Mouse (Mus musculus) gonadal fat pad, adult 2 months (tissue): ENCODE measurements around the gene Wdr70. TPM values are rescaled to one million over a fixed set of nuclear protein-coding genes. Genes with fewer than 3 reads are reported as not detected.

Source experiments
- DNase-seq: peaks from one replicate; pipeline ENCODE4 v3.0.0-alpha.2; 2012; ENCODE audit warnings: low read depth
- polyA plus RNA-seq: library from polyadenylated mRNA; depleted of rRNA; stranded (reverse); fragments of >200 nt; gene quantifications from 2 replicates; pipeline ENCODE4 v1.2.3, GENCODE M21; 2012

Gene Wdr70
- polyA plus RNA-seq, 1 experiment: 10.3 TPM

DNA sequence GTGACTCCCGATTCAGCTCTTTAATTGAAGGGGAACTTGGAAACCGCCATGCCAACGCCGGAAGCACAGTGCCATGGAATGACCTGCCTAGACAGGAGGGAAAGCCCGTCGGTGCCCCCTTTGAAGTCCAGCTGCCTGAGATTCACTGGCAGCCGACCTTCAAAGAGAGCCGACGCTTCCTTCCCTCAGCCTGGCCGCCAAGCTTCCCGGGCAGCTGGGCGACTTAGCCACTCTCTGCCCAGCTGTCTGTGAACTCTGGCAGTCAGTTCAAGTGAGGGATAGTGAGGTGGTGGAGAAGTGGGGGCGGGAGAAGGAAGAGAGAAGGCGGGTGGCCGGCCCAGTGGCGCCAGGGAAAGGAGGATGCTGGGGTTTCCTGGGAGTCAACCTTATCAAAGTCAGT is 164.9 kb downstream of the Wdr70 start:
- no peak for DNase-seq

DNA sequence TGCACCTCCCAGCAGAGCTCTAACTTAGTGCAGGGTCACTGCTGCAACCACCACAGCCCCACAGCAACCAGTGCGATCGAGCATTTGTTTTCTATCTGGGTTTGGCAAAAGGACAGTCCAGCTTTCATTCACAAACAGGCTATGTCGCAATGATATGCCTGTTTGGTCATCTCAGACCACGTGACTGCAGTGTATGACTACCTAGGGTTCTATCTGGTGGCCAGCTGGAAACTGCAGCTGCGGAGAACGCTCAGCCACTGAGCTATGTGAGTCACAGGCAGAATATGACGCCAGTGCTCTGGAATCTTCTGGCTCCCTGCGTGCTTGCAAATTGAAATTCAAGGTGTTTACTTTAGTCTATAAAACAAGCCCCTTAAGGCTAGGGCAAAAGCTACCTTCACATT is 167.4 kb downstream of the Wdr70 start:
- DNase-seq: peak; percentile 50

DNA sequence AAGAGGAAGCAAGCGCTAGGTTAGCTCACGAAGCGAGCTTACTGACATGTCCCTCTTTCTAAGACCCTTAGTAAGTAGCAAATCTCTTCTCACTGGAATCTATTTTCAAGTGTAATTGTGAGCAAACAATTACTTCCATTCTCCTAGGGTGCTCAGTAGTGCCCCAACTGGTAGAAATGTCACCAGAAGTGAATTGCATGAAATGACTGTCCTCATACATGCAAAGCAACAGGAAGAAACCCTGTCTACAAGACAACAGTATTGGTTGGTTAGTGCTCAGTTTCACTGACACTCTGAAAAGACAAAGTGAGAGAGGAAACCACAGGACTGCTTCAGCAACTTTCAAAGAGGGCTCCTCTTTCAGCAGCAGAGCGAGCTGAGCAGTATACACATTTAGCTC is 173.6 kb downstream of the Wdr70 start:
- DNase-seq: no peak

DNA sequence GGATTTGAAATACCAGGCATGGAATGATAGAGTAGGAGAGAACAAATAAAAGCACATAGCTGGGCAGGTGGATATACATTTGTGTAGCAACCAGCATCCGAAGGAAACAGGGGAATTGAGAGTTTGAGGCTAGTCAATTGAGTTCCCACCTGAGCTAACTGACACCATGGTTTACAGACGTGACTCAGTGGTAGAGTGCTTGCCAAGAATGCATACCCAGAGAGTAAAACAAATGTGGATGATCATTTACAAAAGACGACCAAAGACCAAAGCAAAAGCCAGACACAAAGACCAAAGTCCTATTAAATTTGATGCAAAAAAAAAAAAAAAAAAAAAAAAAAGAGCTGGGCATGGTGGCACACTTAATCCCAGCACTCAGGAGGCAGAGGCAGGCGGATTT is 175.7 kb downstream of the Wdr70 start:
- DNase-seq: no peak

DNA sequence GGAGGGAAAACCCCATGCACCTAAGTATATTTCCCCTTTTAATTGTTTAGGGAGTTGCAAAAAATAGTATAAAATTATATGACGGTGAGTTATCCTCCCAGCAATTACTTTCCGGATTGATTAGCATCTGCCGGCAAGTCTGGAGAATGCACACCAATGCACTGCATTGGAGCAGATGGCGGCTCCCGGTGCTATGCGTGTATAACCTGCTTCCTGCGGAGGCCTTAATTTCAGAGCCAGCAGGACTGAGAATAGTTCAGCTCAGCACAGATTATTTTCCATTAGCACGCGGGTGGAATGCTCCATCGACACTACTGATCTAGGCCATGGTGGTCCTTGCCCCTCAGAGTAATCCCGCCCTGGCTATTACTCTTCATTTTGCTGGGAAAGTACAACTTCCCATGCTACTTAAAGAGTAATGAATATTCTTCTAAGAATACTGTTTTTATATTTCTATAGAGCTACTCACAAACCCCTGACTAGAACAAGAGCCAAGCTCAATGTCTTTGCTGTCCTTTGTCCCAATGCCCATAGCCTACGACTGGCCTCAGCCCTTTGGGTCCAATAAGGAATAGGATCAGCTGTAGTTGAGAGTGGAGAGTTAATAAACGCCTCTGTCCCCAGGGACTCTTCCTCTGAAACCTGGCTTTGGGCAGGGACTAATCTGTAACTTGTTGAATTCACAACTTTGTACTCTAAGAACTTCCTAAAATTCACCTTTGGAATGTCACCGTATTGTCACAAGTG is 176.5 kb downstream of the Wdr70 start:
- DNase-seq: no peak

DNA sequence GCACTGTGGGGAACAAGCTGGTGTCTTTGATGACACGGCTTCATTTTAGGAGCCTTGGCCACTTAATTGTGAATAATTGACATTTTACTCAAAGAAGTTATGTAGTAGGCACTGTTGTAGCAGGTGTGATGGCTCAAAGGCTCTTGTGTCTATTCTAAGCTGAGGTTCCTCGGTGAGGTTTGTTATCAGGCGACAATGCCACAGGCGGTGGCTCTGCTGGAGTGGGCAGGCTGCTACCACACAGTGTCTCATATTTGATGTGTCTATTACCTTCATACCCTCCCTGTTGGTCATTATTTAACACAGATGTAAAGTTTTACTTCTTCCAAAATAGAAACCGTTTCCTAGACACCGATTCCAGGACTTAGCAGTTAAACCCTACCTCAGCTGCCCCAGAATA is 177.9 kb downstream of the Wdr70 start:
- DNase-seq: no peak

DNA sequence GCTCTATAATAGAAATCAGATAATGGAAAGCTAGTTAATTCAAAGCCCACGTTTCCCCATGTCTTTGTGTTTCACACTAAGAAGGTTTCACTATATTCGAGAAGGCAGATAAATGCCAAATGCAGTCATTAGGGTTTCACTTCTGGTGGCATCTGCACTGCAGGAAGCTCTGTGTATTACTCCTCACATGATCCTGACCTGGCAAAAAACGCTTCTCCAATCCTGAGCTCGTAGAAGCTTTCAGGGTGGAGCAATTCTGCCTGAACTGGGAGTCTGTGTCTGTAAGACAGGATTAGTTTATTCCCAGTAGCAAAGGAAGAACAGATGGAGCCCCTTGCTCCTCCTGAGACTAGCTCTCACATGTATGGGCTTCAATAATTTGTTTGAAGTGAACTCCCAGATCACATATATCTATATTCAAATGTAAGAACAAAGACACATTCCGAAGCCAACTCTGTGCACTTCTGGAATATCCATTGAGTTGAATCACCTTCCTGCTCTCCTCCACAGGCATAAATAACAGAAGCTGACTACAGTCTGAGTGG is 192.4 kb downstream of the Wdr70 start:
- no peak for DNase-seq

DNA sequence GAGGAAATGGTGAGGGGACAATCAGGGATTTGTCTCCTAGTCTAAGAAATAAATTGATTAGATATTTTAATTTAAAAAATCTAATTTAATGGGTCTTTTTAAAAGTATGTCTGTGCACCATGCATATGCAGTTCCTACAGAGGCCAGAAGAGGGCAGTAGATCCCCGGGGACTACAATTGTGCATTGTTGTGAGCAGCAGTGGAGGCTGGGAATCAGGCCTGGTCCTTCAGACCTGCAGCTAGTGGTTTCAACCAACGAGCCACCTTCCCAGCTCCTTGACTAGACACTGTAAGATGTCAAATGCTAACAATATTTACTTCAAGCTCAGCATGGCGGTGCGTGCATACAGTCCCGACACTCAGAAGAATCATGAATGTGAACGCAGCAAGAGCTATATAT is 199.7 kb downstream of the Wdr70 start:
- DNase-seq: no peak

DNA sequence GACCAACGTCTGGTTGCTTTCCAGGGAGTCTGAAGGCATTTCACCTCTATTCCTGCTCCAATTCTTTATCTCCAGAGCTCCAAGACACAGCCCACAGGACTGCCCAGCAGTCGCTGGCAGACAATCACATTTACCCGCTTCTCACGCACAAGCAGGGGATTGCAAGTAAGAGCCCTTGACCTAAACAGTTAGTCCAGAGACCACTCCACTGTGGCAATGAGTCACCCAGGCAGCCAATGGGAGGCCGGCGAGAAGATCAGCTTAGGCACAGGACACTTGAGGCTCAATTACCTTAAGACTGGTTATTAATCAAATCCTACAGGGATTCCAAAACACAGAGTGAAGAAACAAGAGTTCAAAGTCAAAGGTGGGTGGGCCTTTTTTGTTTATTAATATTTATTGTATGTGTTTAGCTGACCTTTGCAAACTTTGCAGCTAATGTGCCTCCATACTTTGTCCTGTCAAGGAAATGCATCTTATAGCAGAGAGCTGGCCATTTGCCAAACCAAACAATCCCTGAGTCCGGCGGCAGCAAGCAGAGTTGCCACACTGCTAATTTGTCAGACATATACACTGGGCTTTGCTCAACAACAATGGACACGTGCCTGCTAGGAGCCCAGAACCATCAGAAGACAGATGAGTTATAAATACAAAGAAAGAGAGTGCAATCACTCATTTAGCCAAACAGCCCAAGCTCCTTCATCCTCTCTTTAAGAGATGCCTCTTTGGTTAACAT is 207.3 kb downstream of the Wdr70 start:
- DNase-seq: peak; percentile 17

DNA sequence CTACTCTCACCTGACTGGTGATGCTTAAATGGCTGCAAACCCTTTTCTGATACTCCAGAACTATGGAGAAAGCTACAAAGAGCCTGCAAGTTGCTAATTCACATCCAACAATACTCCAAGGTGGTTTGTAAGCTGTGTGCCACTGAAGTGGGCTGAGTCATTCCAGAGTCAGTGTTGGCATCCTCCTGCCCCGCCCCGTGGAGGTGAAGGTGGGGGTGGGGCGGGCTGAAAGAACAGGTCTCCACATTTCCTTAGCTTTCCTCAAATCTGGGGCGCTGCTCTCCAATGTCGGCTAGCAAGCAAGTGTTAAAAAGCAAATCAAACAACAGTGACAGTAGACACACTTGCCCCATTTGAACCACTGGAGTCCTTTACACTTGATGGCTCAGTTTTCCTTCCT is 208.7 kb downstream of the Wdr70 start:
- DNase-seq: no peak

DNA sequence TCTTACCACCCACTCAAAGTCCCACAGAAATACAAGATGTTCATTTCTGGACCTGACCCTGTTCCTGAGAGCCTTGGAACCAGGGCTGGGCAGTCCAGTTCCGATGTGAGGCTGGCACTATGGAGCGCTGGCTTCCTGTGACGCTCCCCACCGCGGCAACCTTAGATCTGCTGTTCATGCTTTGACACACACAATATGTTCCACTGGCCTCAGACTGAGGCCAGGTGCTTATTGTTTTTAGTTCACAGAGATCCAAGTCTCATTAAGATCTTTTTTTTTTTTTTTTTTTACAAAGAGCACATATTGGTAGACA is 209.7 kb downstream of the Wdr70 start:
- no peak for DNase-seq

DNA sequence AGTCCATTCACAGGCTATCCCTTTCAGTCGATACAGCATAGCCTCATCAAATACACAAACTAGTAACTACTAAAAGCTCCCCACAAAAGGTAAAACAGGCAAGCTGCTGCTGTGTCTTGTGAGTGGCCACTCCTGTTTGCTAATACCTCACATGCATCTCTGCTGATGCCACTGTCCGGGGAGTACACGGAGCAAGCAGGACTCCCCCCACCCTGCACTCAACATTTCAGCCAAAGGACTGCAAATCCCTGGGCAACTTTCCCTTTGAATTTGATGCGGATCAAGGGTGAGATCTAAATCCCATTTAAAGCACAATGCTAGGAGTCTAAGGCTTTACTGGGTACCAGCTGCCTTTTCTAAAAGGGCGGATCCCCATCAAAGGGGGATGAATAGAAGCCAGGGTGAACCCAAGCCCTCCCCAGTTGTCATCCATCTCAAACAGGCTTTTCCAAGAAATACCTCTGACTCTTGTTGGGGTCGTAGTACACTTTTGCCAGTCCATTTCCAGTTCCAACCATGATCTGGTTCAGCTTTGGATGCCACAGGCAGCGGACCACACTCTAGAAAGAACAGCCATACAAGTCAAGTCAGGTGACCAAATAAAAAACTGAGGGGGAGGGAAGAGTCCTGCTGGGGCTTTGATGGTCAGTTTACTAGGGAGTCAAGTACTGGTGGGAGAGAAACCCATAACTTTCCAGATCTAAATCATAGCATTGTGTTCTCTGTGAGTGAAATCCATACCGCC is 210.2 kb downstream of the Wdr70 start:
- no peak for DNase-seq

DNA sequence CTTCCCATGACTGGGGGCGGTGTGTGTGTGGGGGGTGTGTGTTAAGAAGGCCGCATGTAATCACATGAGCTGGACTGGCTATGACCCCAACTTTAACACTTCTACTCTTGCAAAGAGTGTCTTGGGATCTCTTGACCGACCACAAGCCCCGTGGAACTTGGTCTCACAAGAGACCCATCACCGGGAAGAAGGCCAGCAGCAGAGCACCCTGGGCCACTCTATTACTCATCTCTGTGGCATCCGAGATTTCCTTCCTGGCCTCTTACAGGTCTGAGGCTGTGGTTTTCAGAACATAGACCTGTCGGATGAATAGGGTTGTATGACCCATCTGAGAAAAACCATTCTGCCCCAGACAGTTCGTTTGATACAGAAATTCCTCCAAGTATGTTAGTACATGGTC is 212.4 kb downstream of the Wdr70 start:
- no peak for DNase-seq

DNA sequence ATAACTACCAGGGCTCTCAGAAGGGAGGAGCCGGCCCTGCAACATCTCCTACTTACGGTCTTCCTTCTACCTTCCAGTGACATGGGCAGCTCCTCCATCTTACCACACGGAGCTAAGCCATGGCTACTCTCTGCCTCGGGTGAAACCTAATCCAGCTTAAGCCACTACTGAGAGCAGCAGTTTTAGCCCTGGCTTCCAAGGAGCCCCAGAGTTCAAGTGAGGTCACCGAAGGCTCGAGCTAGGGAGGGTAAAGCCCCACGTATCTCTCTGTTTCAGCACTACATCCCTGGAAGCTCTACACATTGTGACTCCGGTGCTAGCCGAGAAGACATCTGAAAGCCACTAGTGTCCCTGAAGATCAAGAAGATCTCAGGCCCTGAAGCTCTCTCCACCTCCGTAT is 213.9 kb downstream of the Wdr70 start:
- DNase-seq: no peak

DNA sequence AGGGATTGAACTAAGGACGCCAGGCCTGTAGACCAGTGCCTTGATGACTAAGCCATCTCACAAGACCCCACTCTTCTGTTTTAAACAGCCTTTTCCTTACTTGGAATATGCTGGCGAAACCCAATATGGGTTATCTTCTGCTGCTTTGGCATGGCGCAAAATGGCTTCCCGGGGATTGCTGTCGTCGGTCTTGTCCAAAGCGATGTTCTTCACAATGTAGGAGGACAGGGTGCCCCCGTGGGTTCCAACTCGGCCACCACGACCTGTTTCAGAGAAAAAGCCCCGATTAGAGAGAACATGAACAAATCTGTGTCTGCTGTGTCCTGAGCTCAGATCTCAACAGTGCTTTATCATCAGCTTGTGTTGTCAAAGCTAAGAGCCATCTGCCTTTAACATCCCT is 214.8 kb downstream of the Wdr70 start:
- DNase-seq: no peak

DNA sequence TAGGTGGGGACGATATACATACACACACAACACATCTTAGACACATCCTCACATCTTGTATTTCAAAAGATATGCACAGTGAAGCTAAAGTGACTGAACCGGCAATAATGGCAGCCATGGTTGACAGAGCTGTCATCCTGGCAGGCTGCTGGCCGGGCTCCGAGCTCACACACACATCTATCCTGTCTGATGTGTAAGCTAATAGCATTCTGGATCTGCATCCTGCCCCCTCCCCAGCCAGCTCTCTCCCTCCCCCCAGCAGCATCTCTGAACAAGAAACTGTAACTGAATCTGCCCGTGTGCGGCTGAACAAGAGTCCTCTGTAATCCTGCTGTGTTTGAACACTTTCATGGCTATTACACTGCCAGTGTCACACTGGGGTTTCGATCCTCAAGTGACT is 219.1 kb downstream of the Wdr70 start:
- DNase-seq: no peak

DNA sequence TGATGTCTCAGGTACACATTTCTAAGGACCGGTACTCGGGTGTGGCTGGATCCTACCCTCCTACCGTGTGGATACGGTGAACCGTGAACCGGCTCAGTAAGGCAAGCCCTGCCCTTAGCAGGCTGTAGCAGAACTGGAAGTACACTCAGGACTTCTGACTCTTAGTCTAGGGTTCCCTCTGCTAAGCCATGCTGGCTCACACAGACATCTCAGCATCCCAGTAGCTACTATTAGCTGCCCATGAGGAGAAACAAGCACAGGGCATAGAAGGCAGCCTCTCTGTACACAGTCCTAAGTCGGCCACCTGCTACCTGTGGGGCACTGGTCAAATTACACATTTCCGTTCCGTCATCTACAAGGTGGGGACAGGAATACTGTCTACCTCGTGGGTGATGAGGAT is 220.1 kb downstream of the Wdr70 start:
- DNase-seq: no peak

DNA sequence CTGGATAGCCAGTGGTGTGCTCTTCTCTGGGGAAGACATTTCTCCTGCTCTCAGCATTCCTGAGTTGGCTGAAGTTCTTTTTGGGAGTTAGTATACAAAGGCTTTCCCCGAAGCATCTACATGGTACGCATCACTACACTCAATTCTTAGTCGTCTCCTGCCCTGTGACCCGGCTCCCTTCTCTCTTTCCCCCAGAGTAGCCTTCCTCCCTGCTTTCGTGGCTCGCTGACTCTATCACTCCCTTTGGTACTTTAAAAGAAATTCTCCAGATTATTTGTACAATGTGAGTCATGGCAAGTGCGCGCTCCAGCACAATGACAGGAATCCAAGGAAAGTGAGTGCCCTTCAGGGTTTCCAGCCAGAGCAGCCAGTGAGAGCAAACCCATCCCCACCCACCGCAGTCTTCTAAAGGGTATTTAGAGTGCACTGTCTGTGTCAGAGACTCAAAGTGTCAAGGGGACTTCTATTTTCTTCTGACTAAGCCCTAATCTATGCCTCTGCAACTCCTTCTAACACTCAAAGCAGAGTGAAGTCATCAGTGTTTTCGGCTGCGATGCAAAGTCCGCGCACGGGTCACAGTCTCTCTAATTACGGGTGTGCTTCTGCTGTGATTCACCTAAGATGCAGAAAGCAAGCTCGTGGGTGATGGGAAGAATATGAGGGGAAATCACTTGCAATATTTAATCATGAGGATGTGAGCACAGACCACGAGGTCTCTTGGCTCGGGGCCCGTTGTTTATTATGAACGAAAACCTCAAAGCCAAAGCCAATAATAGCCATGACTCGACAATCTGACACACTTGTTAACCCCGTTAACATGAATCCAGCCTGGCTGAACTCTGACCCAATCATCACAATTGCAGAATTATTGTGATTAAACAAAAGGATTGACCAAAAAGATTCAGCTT is 221.2 kb downstream of the Wdr70 start:
- DNase-seq: no peak

DNA sequence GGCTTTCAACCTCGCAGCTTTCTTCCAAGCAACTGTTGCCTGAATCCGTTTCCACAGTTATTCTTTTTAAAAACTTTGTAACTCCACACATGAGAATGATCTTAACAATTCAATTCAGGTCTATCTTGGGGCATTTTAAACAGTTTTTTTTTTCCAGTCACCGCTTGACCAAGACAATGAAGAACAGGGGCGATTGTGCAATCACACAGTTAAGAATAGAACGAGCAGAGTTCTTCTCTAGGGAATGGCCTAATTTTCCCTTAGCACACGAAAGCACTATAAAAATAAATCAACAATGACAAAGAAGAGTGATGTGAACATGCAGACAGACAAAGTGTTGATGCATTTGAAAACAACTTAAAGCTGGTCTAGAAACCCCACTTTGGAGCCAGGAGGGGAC is 223.1 kb downstream of the Wdr70 start:
- no peak for DNase-seq

DNA sequence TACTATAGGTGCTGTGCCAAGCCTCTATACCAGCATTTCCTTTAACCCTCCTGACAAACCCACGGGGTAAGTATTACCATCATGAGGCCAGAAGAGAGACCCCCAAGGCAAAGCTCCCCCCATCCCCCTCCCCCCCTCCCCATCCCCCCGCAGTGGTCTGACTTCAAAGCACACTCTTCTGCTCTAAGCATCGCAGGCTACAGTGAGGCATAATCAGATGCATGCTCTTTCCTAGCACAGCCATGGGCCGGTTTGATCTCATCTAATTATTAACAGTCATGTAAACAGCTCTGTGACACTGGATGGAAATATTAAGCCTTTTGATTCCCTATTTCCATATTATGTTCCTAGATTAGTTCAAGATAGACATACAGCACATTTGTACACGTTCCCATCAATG is 226.5 kb downstream of the Wdr70 start:
- no peak for DNase-seq

DNA sequence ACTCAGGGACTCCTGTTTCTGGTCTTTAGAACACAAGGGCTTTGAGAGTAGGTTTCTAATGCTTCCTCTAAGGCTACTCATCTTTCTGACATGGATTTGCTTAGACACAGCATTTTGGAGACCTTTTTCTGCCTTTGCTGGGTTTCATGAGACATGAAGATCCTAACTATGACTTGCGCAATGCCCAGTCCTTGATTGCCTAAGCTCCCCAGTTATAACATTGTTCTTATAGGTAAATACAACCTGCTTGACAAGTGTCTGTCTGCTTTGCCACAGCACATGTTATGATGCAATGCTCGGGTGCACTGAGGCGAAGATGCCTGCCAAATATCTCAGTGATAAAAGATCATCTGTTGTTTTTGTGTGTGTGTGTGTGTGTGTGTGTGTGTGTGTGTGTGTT is 233.7 kb downstream of the Wdr70 start:
- DNase-seq: peak; percentile 55

DNA sequence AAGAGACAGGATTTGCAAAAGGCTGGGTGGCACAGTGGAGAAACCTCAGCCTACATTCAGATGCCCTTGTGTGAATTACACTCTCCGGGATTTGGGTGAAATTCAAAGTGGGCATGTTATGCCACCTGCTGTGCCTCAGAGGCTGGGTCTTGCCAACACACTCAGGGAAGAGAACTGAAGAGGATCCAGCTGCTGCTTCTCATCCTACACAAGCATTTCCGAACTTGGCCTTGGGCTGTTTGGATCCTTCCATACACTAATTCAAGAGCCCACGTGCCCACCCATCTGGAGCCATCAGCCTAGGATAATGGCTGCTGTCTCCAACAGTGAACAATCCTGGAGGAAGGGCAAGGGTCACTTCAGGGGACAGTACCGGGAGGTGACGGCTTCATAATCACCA is 235.7 kb downstream of the Wdr70 start:
- no peak for DNase-seq
